Mouse (Mus musculus): ENCODE data around the gene Olfr702.

Gene Olfr702

GRCm38 (mm10) chr7:106833793-106834192, at the start of gene Olfr702:
TSS of gene Olfr702 (minus strand) at chr7:106833893.
- DNase-seq: no peak

- no peak for DNase-seq
Observed at GRCm38 (mm10) chr7:106876791-106877190, 43.1 kb upstream of the Olfr702 start, which contains the start of gene Olfr705. TSS of gene Olfr705 (minus strand) at chr7:106876891.

DNA sequence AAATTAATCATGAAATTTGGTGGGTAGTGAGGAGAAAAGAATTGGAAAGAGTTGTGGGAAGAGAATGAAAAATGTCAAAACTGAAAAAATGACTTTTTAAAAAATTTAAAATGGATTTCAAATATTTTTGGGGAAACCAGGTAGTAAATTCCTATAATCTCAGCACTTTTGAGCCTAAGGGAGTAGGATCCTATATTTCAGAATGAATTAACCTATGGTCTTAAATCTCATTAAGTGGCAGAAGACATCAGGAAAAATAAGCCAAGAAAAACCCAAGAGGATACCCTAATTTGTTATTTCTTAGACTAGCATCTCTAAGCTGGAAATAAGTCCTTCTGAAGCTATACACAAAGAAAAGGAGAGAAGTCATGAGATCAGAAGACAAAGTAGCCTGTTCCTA, 29.2 kb upstream of the Olfr702 start, which contains the start of gene Olfr704:
Gene Olfr704 (plus strand): TSS at position 301 of the 400 bp plus-strand sequence.
- no peak for DNase-seq

DNA sequence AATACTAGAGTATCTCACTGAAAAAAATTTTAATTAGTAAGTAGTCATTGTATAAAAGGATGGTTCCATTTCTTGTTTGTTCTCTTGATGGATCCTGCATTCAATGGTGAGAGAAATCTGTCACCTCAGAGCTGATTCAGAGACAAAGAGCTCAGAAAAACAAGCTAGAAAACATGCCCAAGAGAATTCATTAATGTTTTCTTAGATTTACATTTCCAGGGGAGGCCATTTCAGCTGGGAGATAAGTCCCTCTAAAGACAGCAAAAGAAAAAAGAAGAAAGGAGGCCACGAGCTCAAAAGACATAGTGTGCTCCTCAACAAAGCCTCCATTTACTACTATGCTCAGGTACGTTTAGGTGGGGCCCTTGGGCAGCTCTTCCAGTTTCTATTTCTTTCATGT, 9.4 kb upstream of the Olfr702 start, which contains the start of gene Olfr703:
Gene Olfr703 (plus strand): TSS at position 301 of the 400 bp plus-strand sequence.
- DNase-seq: no peak

GRCm38 (mm10) chr7:106818414-106818813, 15.3 kb downstream of the Olfr702 start:
- DNase-seq: no peak

GRCm38 (mm10) chr7:106815775-106816174, 17.9 kb downstream of the Olfr702 start:
- DNase-seq: no peak

DNA sequence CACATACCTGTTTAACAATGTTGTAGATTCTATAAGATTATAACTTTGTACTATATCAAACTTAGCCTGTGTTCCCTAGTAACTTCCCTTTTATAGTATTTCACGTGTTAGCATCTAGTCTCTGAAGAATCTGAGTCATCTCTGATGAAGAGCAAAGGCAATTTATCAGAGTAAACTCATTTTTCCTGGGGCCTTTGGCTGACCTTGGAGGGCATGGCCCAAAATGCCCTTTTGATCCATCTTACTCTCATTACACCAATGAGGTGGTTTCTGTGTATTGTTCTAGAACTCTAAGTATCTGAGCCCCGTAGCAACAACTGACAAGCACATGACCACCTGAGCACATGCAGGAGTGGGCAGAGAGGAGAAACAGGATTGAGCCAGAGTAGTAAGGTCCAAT, 19.9 kb downstream of the Olfr702 start, which contains the start of gene Olfr701:
Gene Olfr701 (plus strand): TSS at position 301 of the 400 bp plus-strand sequence.
- no peak for DNase-seq

GRCm38 (mm10) chr7:106808734-106809133, 25.0 kb downstream of the Olfr702 start, which contains the start of gene Olfr700:
TSS of gene Olfr700 (minus strand) at chr7:106808834.
- no peak for DNase-seq

- DNase-seq: no peak
Observed at GRCm38 (mm10) chr7:106793098-106793497, 40.6 kb downstream of the Olfr702 start, which contains the start of gene Olfr699. TSS of gene Olfr699 (minus strand) at chr7:106793198.

DNA sequence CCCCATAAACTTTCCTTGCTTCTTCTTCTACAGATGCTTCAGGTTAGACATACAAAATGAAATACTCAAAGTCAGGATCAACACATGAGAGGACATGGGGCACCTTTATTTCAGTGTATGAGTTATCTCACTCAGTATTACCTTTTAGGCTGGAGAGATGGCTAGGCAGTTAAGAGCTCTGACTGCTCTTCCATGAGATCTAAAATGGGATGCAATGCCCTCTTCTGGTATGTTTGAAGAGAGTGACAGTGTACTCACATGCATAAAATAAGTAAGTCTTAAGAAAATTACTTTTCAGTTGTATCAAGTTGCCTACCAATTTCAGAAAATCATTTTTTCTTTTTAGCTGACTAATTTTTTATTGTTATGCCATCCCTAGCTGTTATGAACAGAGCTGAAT, 45.4 kb downstream of the Olfr702 start:
- no peak for DNase-seq
